Mouse (Mus musculus): ENCODE measurements around the gene Ptcd3. TPM values are rescaled to one million over a fixed set of nuclear protein-coding genes. Genes with fewer than 3 reads are reported as not detected.
A peak's percentile ranks its signal among the peaks of the same experiment; 100 is the strongest.

Gene Ptcd3
- polyA plus RNA-seq, 1 experiment = 19.4 TPM

DNA sequence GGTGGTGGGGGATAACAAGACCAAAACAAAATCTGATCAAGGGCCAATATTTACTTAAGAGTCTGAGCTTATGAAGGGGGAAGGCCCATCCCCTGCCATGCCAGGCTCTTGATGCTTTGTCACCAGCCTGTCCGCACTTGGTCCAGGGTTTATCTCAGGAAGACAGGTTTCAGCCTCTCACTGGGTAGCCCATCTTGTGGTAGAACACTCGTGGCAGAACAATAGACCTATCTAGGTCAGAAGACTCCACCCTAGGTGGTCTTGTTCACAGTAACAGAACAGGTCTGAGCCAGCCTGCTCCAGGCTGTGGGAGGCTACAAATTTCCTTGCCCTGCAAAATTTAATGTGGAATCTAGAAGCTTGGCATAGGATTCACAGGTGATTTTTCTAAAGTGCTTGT lies 71.7 kb downstream of the Ptcd3 start:
- WGBS = 57% methylated on average over 2 of the region's 2 CpGs
- DNase-seq = no peak
- Histone ChIP-seq H3K4me1 (ENCODE audit: control insufficient read depth, insufficient read depth, low read length) (peaks cover 14% of the 10 kb centered on the region), H3K27me3 (replicated peaks; ENCODE audit: control insufficient read depth, insufficient read depth, low read length) (no peaks in the 10 kb centered on the region), H3K4me3 (ENCODE audit: insufficient read depth, low read depth, low read length) (no peak overlapping the region), H3K36me3 (ENCODE audit: control insufficient read depth, insufficient read depth, low read length) (no peaks in the 10 kb centered on the region), H3K27ac (ENCODE audit: insufficient read depth, low read depth, low read length) (no peak overlapping the region)
- TF ChIP-seq CTCF (conservative IDR thresholded peaks at IDR 0.05; ENCODE audit: insufficient read depth, insufficient read length, low read depth, low read length) (no peak), POLR2A (IDR thresholded peaks at IDR 0.05; ENCODE audit: low read depth, low read length) (no peak)

DNA sequence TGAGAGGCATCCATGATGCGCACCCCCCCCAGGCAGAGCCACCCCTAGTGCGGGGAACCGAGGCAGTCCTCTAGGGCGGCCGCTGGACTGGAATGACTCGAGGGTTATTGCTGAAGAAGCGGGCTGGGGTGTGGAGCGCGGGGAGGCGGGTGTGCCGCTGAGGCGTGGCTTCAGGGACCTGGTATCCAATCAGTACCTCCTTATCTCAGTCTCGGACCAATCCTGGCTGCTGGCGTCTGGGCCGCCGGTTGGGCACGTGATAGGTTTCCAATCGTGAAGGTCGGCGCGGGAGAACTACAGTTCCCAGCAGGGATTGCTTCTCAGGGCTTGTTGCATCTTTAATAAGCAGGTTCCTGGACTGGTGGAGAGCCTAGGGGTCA lies 77.0 kb downstream of the Ptcd3 start:
- Histone ChIP-seq H3K27ac (ENCODE audit: insufficient read depth, low read depth, low read length) (peak overlapping the region; percentile 93), H3K4me3 (ENCODE audit: insufficient read depth, low read depth, low read length) (peak overlapping the region; percentile 80), H3K27me3 (replicated peaks; ENCODE audit: control insufficient read depth, insufficient read depth, low read length) (no peaks in the 10 kb centered on the region), H3K4me1 (ENCODE audit: control insufficient read depth, insufficient read depth, low read length) (peaks cover 4% of the 10 kb centered on the region; the same call in 1 of the 2 replicates), H3K36me3 (ENCODE audit: control insufficient read depth, insufficient read depth, low read length) (no peaks in the 10 kb centered on the region)
- TF ChIP-seq POLR2A (IDR thresholded peaks at IDR 0.05; ENCODE audit: low read depth, low read length) = no peak
- TF ChIP-seq CTCF (conservative IDR thresholded peaks at IDR 0.05; ENCODE audit: insufficient read depth, insufficient read length, low read depth, low read length) = no peak
- under 1% methylated on average over 21 of the region's 21 CpGs for WGBS
- DNase-seq = peak; percentile 99

DNA sequence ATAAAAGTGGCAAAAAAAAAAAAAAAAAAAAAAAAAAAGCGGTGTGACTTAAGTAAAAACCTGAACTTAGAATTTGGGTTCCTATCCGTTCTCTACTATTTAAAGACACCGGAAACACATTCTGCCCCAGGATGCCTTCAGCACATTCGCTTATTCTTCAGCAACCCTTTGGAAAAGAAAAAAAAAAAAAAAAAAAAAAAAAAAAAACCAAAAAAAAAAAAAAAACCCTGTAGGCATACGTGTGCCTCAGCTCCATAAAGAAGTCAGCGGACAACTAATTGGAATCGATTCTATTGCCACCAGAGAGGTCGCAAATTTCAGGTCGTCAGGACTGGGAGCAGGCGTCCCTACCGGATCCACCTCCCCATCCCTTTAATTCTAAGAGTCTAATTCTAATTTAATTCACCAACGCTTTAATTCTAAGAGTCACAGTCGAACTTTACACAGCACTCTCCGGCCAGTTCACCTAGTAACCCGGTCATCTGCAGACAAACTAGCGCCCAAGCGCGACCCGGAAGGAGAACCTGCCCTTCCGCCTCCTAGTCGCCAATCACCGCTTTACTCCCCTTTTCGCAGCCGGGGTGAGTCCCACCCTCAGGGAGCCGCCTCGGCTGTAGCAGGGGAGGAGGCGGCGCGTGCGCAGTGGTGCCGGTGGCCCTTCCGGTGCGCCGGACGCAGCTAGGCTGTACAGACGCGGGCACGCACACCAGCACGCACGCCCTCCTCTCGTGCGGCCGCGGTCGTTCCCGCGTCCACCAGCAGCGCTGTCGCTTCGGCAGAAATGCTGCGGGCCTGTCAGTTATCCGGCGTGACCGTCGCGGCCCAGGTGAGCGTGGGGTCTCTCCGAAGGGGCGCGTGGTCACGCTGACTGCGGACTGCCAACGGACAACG lies 77.6 kb downstream of the Ptcd3 start, which contains the start of gene Immt:
Immt (plus strand) TSS at position 642 of the 891 bp plus-strand sequence.
- no peak for TF ChIP-seq CTCF (conservative IDR thresholded peaks at IDR 0.05; ENCODE audit: insufficient read depth, insufficient read length, low read depth, low read length)
- peak; percentile 78 for TF ChIP-seq POLR2A (IDR thresholded peaks at IDR 0.05; ENCODE audit: low read depth, low read length)
- WGBS = under 1% methylated on average over 64 of the region's 64 CpGs
- Histone ChIP-seq H3K27me3 (replicated peaks; ENCODE audit: control insufficient read depth, insufficient read depth, low read length) (no peaks in the 10 kb centered on the region), H3K27ac (ENCODE audit: insufficient read depth, low read depth, low read length) (peak within 1 kb of the TSS; percentile 93), H3K36me3 (ENCODE audit: control insufficient read depth, insufficient read depth, low read length) (no peaks in the 10 kb centered on the region), H3K4me1 (ENCODE audit: control insufficient read depth, insufficient read depth, low read length) (no peaks in the 10 kb centered on the region; the same call in 1 of the 2 replicates), H3K4me3 (ENCODE audit: insufficient read depth, low read depth, low read length) (peak within 1 kb of the TSS; percentile 80)
- peak; percentile 98 for DNase-seq

Other genes starting within 250 kb of the Ptcd3 start
- gene Reep1, start 201.2 kb downstream of the Ptcd3 start, polyA plus RNA-seq (2012; rRNA removed) = 0.61 and 1.5 TPM in 2 replicates
- 13.3 and 14.3 TPM in 2 replicates for gene Mrpl35, start 81.8 kb downstream of the Ptcd3 start, polyA plus RNA-seq (2012; rRNA removed)
- gene Immt, start 77.4 kb downstream of the Ptcd3 start, polyA plus RNA-seq (2012; rRNA removed) = 126 and 145 TPM in 2 replicates
- 9.8 and 11.6 TPM in 2 replicates for gene Polr1a, start 303 bp upstream of the Ptcd3 start, polyA plus RNA-seq (2012; rRNA removed)
- gene St3gal5, start 188.8 kb upstream of the Ptcd3 start, polyA plus RNA-seq (2012; rRNA removed) = 7.7 and 10.4 TPM in 2 replicates